In the genomic region with DNA sequence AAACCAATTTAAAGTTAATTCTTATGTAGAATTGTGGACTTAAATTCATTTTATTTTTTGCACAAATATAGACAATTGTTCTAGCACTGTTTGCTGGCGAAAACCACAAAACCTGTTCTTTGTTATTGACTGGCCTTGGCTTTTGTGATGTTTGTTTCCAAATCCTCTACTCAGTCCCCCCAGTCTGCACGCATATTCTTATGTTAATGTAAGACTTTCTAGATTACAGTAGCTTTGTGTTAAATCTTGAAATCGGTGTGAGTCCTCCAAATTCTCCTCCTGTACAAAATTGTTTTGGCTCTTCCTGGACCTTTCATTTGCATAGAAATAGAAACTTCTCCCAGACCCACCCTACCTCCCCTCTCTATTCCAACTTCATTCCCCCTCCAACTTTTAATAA, we compare ENCODE assay signal across 18 mouse cellular contexts.
"Had no signal": no experiment of that assay in that cellular context is flagged by ENCODE, and none has a peak within 500 bp of the region (broad histone marks: within the 10 kb centered on the region; RNA-seq: fewer than 3 reads in every experiment).

No protein-coding gene starts in this region.

- DNase-seq: kidney, adult 11 months; kidney, adult 2 months; layer of hippocampus, adult 9-11 months; layer of hippocampus, postnatal 36 days; liver, embryonic 13.5 days had no signal

- H3K36me3 ChIP-seq: heart, embryonic 10.5 days; heart, embryonic 12.5 days; hindbrain, embryonic 10.5 days; hindbrain, embryonic 12.5 days; kidney, embryonic 15.5 days; limb, embryonic 10.5 days; limb, embryonic 12.5 days; liver, embryonic 13.5 days; liver, embryonic 15.5 days had no signal

- H3K9me3 ChIP-seq: heart, embryonic 10.5 days; hindbrain, embryonic 10.5 days; hindbrain, embryonic 12.5 days; kidney, embryonic 15.5 days; limb, embryonic 10.5 days; liver, embryonic 13.5 days; liver, embryonic 15.5 days had no signal

- H3K27me3 ChIP-seq: heart, embryonic 12.5 days; hindbrain, embryonic 12.5 days; kidney, embryonic 15.5 days; limb, embryonic 12.5 days; liver, embryonic 13.5 days; liver, embryonic 15.5 days had no signal

- H3K9ac ChIP-seq: heart, embryonic 12.5 days; hindbrain, embryonic 12.5 days; hindbrain, embryonic 14.5 days; kidney, embryonic 15.5 days; limb, embryonic 12.5 days; liver, embryonic 13.5 days; liver, embryonic 15.5 days had no signal

- H3K4me2 ChIP-seq: heart, embryonic 12.5 days; hindbrain, embryonic 12.5 days; hindbrain, embryonic 14.5 days; kidney, embryonic 15.5 days; limb, embryonic 12.5 days; liver, embryonic 11.5 days; liver, embryonic 13.5 days; liver, embryonic 15.5 days had no signal

- H3K27ac ChIP-seq: heart, embryonic 10.5 days; hindbrain, embryonic 10.5 days; hindbrain, embryonic 12.5 days; hindbrain, embryonic 14.5 days; kidney, embryonic 15.5 days; kidney, postnatal 0 days; limb, embryonic 10.5 days; limb, embryonic 12.5 days; liver, embryonic 13.5 days; liver, embryonic 15.5 days had no signal

- H3K4me1 ChIP-seq: heart, embryonic 10.5 days; heart, embryonic 12.5 days; hindbrain, embryonic 10.5 days; hindbrain, embryonic 12.5 days; kidney, embryonic 15.5 days; limb, embryonic 10.5 days; limb, embryonic 12.5 days; liver, embryonic 13.5 days; liver, embryonic 15.5 days had no signal

- H3K4me3 ChIP-seq: heart, embryonic 10.5 days; heart, embryonic 12.5 days; hindbrain, embryonic 10.5 days; hindbrain, embryonic 12.5 days; kidney, embryonic 15.5 days; limb, embryonic 10.5 days; limb, embryonic 12.5 days; liver, embryonic 13.5 days; liver, embryonic 15.5 days had no signal

- ATAC-seq: hindbrain, embryonic 16.5 days; intestine, embryonic 16.5 days had no signal
